Mouse (Mus musculus) cerebellum, adult 9-10 months (tissue): ENCODE data around the gene Dvl1.
A peak's percentile ranks its signal among the peaks of the same experiment; 100 is the strongest.

Source experiments
- DNase-seq: peaks from one replicate; pipeline ENCODE4 v3.0.0; 2022

Gene Dvl1

GRCm38 (mm10) chr4:155883587-155883986 lies 36.4 kb downstream of the Dvl1 start:
- no peak for DNase-seq

- DNase-seq, result no peak
These were observed 39.1 kb downstream of the Dvl1 start for GRCm38 (mm10) chr4:155886330-155886729.

DNA sequence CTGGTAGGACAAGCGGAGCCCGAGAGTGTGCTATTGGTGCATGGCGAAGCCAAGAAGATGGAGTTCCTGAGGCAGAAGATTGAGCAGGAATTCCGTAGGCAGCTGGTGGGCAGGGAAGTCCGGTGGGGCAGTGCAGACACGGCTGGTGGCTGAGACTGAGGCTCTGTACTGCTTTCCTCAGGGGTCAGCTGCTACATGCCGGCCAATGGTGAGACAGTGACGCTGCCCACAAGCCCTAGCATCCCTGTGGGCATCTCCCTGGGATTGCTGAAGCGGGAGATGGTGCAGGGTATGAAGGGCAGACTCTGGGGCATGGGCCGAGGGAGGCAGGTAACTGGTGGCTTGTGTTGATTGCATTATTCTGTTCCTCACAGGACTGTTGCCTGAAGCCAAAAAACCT lies 40.5 kb downstream of the Dvl1 start:
- DNase-seq, result no peak

GRCm38 (mm10) chr4:155888181-155888580 lies 41.0 kb downstream of the Dvl1 start:
- DNase-seq, result no peak

DNA sequence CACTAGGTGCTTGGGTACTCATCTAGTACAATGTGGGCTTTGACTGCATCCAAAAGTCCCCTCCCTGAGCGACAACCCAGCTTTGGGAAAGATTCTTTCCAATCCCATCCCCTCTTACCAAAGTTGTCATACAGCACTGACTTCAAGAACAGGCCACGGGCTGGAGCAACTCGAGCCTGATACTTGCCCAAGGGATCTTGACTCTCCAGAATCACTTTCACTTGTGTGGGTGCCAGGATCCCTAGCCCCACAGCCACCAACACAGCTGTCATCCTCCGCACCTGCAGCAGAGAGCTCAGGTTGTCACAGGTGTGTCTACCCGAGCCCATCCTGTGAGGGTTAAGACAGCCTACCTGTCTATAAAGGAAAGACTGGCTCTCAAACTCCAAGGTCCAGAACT lies 42.1 kb downstream of the Dvl1 start:
- peak; percentile 33 for DNase-seq

DNA sequence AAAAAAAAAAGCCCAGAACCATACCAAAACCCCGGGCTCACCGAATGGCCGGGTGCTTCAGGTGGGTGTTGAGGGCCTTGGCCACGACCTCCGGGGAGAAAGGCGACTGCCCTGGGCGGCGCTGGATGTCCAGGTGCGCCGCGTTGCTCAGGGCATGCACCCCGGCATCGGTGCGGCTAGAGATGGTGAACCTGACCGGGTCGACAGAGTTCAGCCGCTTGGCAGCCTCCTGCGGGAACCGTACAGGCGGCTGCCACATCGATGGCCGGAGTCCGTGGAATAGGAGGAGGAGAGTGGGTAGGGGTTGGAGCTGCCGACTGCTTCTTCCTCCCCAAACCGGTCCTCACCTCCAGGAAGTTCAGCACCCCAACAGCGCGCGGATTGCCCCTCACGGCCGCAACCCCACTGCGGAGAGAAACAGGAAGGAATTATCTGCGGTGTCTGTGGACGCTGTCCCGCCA lies 43.8 kb downstream of the Dvl1 start:
- DNase-seq, result peak; percentile 43

- DNase-seq, result peak; percentile 96
These were observed 44.4 kb downstream of the Dvl1 start, which contains the start of the genes Pusl1 and Acap3 for GRCm38 (mm10) chr4:155891551-155892001. Gene Pusl1, minus strand, starts transcription at chr4:155891781. Gene Acap3, plus strand, starts transcription at chr4:155891822.

DNA sequence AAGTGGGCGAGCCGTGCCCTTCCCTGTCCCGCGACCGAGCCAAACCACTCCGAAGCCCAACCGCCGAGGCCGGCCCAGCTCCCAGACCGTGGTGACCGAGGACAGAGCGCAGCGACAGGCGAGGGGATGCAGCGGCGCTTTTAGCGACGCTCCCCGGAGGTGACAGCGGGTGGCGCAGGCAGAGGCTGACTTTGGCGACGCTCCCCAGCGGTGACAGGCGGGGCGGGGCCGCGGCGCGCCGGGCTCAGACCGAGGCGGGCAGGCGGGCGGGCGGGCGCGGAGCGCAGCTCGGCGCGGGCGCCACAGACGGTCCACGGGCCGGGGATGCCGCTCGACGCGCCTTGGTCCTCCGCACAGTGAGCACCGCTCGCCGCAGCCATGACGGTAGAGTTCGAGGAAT lies 44.8 kb downstream of the Dvl1 start:
- peak; percentile 80 for DNase-seq

DNA sequence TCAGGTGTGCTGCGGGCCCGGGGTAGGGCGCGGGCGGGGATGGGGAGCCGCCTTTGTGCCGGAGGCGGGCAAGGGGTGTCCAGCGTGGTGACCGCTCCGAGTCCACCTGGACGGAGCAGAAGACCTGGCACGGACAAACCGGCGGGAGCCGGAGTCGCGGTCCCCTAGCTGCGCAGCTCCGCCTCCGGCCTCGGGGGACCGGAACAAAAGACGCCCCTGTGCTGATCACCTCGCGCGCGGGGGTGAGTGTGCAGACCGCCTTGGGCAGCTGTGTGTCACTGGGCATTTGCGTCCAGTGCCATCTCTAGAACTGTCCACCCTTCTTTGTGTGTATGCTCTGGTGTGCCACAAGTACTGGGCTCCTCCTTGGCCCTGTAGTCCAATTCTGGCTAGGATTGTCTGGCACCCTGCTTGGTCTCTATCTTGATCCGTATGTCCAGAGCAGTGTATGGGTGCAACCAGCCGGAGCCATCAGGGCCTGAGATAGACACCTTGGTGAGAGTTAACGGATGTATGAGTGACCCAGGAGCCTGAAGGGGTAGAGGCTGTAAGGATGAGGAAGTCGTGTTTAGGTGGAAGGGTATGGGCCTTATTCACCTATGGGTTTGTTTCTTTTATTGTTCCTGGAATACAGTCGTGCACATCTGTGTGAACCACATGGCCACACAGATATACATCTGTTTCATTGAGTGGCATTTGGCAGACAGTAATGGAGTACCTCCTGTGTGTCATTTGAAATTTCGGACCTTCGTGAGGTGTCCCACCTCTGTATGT lies 45.4 kb downstream of the Dvl1 start:
- peak; percentile 67 for DNase-seq

GRCm38 (mm10) chr4:155893212-155893690 lies 46.0 kb downstream of the Dvl1 start:
- DNase-seq, result peak; percentile 43

GRCm38 (mm10) chr4:155894311-155894881 lies 47.2 kb downstream of the Dvl1 start:
- DNase-seq, result peak; percentile 60

DNA sequence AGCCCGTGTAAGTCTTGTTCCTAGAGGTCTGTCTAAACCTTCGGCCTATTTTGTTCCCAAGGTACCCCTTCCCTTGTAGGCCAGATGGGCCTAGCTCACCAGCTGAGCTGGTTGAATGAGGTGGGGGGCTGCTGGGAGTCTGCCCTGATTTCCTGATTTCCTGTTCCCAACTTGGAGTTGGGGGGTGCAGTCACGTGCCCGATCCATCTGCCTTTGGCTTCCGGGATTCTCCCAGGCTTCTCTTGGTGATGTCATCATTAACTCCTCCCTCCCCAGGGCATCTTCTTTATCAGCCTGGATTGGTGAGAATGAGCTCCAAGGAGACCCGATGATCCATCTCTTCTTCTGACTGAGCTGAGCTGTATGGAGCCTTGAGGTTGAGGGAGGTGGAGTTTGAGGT lies 48.0 kb downstream of the Dvl1 start:
- DNase-seq, result peak; percentile 88

GRCm38 (mm10) chr4:155895826-155896225 lies 48.6 kb downstream of the Dvl1 start:
- DNase-seq, result peak; percentile 34

GRCm38 (mm10) chr4:155896461-155896860 lies 49.3 kb downstream of the Dvl1 start:
- no peak for DNase-seq

DNA sequence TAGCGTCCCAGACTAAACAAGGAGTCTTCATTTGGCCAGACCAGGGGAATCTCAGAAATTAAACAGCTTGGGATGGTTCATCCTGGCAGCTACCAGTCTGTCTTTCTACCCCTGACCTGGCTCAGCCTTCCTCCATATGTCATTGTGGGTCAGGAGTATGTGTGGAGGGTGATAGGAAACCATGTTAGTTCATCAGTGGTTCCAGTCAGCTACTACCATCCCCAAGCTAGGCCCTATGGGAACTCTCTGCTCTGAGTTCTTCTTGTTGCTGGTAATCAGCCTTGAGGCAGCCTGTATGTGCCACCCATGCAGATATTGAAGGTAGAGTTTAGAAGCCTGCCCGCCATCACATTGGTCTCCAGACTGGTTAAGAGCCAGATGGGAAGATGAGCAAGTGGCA lies 51.1 kb downstream of the Dvl1 start:
- peak; percentile 17 for DNase-seq

DNA sequence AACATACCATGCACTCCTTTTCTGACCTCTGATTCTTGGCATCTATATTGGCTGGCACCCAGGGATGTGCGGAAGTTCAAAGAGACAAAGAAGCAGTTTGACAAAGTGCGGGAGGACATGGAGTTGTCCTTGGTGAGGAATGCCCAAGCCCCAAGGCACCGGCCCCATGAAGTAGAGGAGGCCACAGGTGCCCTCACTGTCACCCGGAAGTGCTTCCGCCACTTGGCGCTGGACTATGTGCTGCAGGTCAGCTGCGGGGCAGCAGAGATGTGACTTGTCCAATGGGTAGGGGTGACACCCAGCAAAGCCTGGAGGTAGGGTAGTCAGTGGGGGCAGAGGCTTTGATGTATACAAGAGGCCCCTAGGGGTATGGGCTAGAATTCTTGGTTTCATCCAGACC lies 52.2 kb downstream of the Dvl1 start:
- DNase-seq, result peak; percentile 5

DNA sequence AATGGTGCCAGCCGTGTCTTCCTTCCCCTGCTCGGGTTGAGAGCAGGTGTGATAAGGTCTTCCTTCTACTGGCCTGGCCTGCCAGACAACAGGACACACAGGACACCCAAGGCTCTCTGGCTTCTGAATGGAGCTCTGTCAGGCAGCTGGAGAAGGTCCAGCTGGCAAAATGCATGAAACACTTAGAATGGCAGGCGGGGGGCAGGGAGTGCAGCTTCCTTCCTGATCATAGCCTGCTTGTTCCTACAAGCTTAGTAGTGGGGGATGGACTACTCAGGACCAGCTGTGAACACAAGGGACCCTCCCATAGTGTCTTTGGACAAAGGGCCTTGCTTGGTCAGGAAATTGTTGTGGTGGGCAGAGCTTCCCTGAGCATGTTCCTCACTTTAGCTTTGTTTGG lies 54.0 kb downstream of the Dvl1 start:
- peak; percentile 29 for DNase-seq

DNA sequence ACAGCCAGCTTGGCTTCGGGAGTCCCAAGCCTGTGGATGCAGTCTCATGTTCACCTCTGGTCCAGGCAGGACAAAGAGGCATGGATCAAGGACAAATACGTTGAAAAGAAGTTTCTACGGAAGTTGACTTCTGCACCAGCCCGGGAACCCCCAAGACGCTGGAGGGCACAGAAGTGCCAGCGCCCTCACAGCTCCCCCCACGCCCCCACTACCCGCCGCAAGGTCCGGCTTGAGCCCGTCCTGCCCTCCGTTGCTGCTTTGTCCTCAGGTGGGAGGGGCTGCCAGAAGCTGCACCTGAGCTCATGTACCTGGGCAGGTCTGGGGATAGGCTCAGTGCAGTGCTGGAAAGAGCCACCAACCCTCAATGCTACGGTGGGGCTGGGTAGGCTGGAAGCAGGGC lies 56.0 kb downstream of the Dvl1 start:
- DNase-seq, result peak; percentile 2

DNA sequence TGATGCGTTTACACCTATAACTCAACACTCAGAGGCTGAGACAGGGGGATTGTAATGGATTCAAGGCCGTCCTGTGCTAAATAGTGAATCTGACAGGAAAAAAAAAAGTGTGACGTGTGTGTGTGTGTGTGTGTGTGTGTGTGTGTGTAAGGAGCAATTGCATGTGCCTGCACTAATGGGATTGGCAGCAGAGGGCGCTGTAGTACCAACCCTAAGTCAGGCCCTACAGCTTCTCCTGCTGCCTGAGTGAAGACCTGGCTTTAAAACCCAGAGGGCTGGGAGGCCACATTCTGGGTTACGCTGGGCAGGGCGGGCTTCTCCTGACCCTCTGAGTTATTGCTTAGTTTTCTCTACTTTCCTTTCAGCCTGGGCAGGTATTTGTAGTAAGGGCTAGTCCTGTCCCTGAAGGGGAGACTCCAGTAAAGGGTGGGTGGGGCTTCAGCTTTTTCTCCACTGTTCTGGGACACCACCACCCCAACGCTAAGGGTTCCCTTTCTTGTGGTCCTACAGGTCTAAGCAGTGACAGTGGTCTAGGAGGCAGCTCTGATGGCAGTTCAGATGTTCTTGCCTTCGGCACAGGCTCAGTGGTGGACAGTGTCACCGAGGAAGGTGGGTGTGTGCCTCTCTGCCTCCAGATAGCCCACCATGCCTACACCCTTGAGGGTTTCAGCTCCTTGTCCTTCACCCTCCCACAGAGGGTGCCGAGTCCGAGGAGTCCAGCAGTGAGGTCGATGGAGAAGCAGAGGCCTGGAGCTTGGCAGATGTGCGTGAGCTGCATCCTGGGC lies 57.3 kb downstream of the Dvl1 start:
- peak; percentile 23 for DNase-seq

DNA sequence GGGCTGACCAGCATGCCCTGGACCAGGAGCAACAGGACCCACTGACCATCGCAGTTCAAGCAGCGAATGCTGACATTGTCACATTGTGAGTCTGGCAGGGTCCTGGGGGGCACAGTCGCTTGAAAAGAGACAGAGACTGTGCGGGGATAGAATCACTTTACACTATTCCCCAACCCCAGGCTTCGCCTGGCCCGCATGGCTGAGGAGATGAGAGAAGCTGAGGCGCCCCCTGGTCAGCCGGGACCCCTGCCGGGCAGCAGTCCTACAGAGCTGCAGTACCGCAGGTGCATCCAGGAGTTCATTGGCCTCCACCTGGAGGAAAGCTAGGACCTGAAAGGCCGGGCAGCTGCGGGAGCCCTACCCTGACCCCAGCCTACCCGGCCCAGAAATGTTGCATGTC lies 58.4 kb downstream of the Dvl1 start:
- peak; percentile 1 for DNase-seq

- DNase-seq, result no peak
These were observed 58.9 kb downstream of the Dvl1 start for GRCm38 (mm10) chr4:155906125-155906524.

GRCm38 (mm10) chr4:155907003-155907402 lies 59.8 kb downstream of the Dvl1 start:
- no peak for DNase-seq

DNA sequence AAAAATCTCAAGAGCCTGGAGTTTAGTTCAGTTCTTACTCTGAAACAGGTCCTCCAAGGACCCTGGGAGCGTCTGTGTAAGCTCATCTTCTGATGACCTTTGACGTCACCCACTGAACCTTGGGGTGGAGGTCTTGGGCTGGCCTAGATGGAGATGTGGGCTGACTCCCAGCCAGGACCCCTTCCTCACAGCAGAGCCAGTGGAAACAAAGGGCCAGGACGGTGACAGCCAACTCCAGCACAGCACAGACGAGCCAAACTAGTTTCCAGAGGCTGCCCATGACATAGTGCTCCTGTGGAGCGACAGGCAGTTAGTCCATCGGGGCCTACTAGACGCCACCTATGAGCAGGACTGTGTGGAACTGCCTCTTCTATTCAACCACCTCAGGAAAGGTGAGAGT lies 61.1 kb downstream of the Dvl1 start:
- no peak for DNase-seq
